In genomic region chr14:17408343-17408742, GRCm38 (mm10) we compare ENCODE assay signal across 20 mouse cellular contexts.
A peak's percentile ranks its signal among the peaks of the same experiment; 100 is the strongest.
DNase-seq lines count a peak whose midpoint lies in the region; ATAC-seq lines count a peak whose summit lies in the region.
"Had no signal": no experiment of that assay in that cellular context is flagged by ENCODE, and none has a peak within 500 bp of the region (broad histone marks: within the 10 kb centered on the region; RNA-seq: fewer than 3 reads in every experiment).

No protein-coding gene starts in this region.

- H3K4me2 ChIP-seq in limb, embryonic 12.5 days: no peak overlapping the region
- no peak overlapping the region for H3K4me2 ChIP-seq in hindbrain, embryonic 13.5 days
- H3K4me2 ChIP-seq: embryonic facial prominence, embryonic 13.5 days; forebrain, embryonic 12.5 days; heart, embryonic 13.5 days; hindbrain, embryonic 14.5 days had no signal

- no peak overlapping the region for H3K4me3 ChIP-seq in limb, embryonic 12.5 days (replicated peaks)
- no peak overlapping the region for H3K4me3 ChIP-seq in limb, embryonic 10.5 days
- no peak overlapping the region for H3K4me3 ChIP-seq in hindbrain, embryonic 13.5 days
- H3K4me3 ChIP-seq: embryonic facial prominence, embryonic 13.5 days; forebrain, embryonic 12.5 days; heart, embryonic 13.5 days had no signal

- H3K27ac ChIP-seq in limb, embryonic 12.5 days: peak overlapping the region; percentile 47; the same call in 1 of the 2 replicates
- H3K27ac ChIP-seq in limb, embryonic 10.5 days: no peak overlapping the region; the same call in 1 of the 2 replicates
- no peak overlapping the region for H3K27ac ChIP-seq in hindbrain, embryonic 13.5 days
- H3K27ac ChIP-seq: embryonic facial prominence, embryonic 13.5 days; forebrain, embryonic 12.5 days; heart, embryonic 13.5 days; hindbrain, embryonic 14.5 days had no signal

- peaks cover 29% of the 10 kb centered on the region for H3K4me1 ChIP-seq in limb, embryonic 12.5 days (replicated peaks)
- peaks cover 28% of the 10 kb centered on the region for H3K4me1 ChIP-seq in limb, embryonic 10.5 days
- H3K4me1 ChIP-seq in hindbrain, embryonic 13.5 days (replicated peaks): no peaks in the 10 kb centered on the region
- H3K4me1 ChIP-seq: forebrain, embryonic 12.5 days had no signal

- 39% methylated on average over 5 of the region's 5 CpGs for WGBS in limb, embryonic 12.5 days
- WGBS in limb, embryonic 10.5 days: 60% methylated on average over 5 of the region's 5 CpGs
- WGBS in hindbrain, embryonic 13.5 days: 80% methylated on average over 5 of the region's 5 CpGs

- H3K9me3 ChIP-seq in limb, embryonic 12.5 days: no peaks in the 10 kb centered on the region
- H3K9me3 ChIP-seq in limb, embryonic 10.5 days (replicated peaks): no peaks in the 10 kb centered on the region
- H3K9me3 ChIP-seq in hindbrain, embryonic 13.5 days: no peaks in the 10 kb centered on the region
- H3K9me3 ChIP-seq: embryonic facial prominence, embryonic 13.5 days; forebrain, embryonic 12.5 days; heart, embryonic 13.5 days had no signal

- H3K9ac ChIP-seq in limb, embryonic 12.5 days (replicated peaks): no peak overlapping the region
- no peak overlapping the region for H3K9ac ChIP-seq in hindbrain, embryonic 13.5 days
- H3K9ac ChIP-seq: embryonic facial prominence, embryonic 13.5 days; forebrain, embryonic 12.5 days; heart, embryonic 13.5 days; hindbrain, embryonic 14.5 days had no signal

- H3K27me3 ChIP-seq in limb, embryonic 12.5 days: no peaks in the 10 kb centered on the region
- no peaks in the 10 kb centered on the region for H3K27me3 ChIP-seq in limb, embryonic 10.5 days (ENCODE audit: low read depth, poor library complexity, severe bottlenecking)
- no peaks in the 10 kb centered on the region for H3K27me3 ChIP-seq in hindbrain, embryonic 13.5 days
- H3K27me3 ChIP-seq: embryonic facial prominence, embryonic 13.5 days; forebrain, embryonic 12.5 days; heart, embryonic 13.5 days; Patski had no signal

- ATAC-seq in limb, embryonic 12.5 days (ENCODE audit: insufficient number of reproducible peaks, insufficient read depth, low FRiP score, low TSS enrichment, low read depth): no peak
- ATAC-seq in hindbrain, embryonic 13.5 days (ENCODE audit: low FRiP score): no peak
- ATAC-seq: forebrain, embryonic 16.5 days; Patski had no signal

- no peaks in the 10 kb centered on the region for H3K36me3 ChIP-seq in limb, embryonic 12.5 days
- no peaks in the 10 kb centered on the region for H3K36me3 ChIP-seq in limb, embryonic 10.5 days
- H3K36me3 ChIP-seq in hindbrain, embryonic 13.5 days: no peaks in the 10 kb centered on the region
- H3K36me3 ChIP-seq: embryonic facial prominence, embryonic 13.5 days; forebrain, embryonic 12.5 days; heart, embryonic 13.5 days had no signal

- peak; percentile 68 for DNase-seq in heart, adult 11 months
- DNase-seq in heart, adult 18-20 months: no peak
- DNase-seq in limb, embryonic 10.5 days (ENCODE audit: low spot score): no peak
- peak; percentile 14 for DNase-seq in right cerebral cortex, adult 18-20 months
- DNase-seq in right cerebral cortex, adult 2 months (ENCODE audit: low spot score in 2 of 2): no peak
- DNase-seq: adrenal gland, adult 2 months; adrenal gland, postnatal 25 days; cerebellum, adult 18-20 months; cerebellum, adult 9-11 months; cerebellum, postnatal 36 days; gastrocnemius, postnatal 36 days; heart, postnatal 14 days had no signal

Comparison
In these comparisons a context has a peak if more than half of its experiments do, and no peak if none do; other contexts are left out.
1. DNase-seq: peak in heart, adult 11 months (single experiment) and right cerebral cortex, adult 18-20 months (single experiment); none in heart, adult 18-20 months (0 of 2), limb, embryonic 10.5 days (single experiment) and right cerebral cortex, adult 2 months (0 of 2).